Mouse (Mus musculus) spleen, postnatal 10 days (tissue): Measurements from ENCODE around the gene Adarb2.

Experiments used
- DNase-seq, 2 experiments: peaks; one replicate each; pipeline ENCODE4 v3.0.0; 2021 to 2022; ENCODE audit warnings: low spot score in 2 of 2

Adarb2 gene

GRCm38 (mm10) chr13:8785185-8785584 lies 582.5 kb downstream of the Adarb2 start:
- peak in 1 of 2 experiments; percentile 36 for DNase-seq

- no peak for DNase-seq
Measured at GRCm38 (mm10) chr13:8793217-8793616, 590.6 kb downstream of the Adarb2 start.

GRCm38 (mm10) chr13:8800576-8800975 lies 597.9 kb downstream of the Adarb2 start:
- DNase-seq, result no peak

- no peak for DNase-seq
Measured at GRCm38 (mm10) chr13:8805931-8806330, 603.3 kb downstream of the Adarb2 start.
